Mouse (Mus musculus): ENCODE results near the gene Spg11.

DNA sequence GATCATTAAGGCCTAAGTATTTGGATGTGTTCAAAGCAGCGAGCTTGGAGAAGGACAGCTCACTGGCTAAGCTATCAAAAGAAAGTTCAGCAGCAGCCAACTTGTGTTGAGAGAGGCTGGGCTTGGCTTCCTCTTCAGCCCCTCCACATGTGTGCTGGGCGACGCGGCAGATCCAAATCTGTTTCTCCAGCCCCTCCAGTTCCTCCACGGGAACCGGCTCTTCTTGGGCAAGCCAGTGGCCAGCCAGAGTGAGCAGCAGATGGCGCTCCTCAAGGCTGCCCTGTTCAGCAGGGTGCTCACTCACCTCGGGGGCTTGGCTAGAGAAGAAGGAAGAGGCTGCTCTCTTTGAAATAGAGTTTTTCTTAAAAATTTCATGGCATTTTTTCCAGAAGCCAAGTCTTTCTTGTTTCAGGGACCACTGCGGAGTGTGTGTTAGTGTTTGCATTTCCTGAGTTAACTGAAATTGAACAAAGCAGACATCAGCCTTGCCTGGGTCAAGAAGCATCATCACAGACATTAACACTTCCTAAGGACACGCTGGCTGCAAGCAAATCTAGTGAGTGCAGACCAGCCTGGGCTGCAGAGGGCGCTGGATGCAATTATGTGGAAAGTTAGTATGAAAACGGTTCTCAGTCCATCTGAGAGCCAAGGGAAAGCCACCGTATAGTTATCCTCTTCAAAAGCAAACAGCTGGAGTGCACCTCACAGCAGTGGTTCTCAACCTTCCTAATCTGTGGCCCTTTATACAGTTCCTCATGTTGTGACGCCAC lies 52.8 kb downstream of the Spg11 start:
- no peak for TF ChIP-seq POLR2A (IDR thresholded peaks at IDR 0.05; ENCODE audit: control insufficient read depth, extremely low read depth, insufficient read depth, low read length, poor library complexity)
- TF ChIP-seq CTCF (IDR thresholded peaks at IDR 0.05; ENCODE audit: borderline replicate concordance, control insufficient read depth, extremely low read depth, insufficient read depth, low read length, poor library complexity): no peak

All from thymus, adult 2 months (tissue).